24 mouse cellular contexts compared by ENCODE assay signal in genomic region chr14:77886941-77887340, GRCm38 (mm10). TPM values are rescaled to one million over a fixed set of nuclear protein-coding genes. Genes with fewer than 3 reads are reported as not detected.
DNase-seq lines count a peak whose midpoint lies in the region; ATAC-seq and TF ChIP-seq lines count a peak whose summit lies in the region.
"Had no signal": no experiment of that assay in that cellular context is flagged by ENCODE, and none has a peak within 500 bp of the region (broad histone marks: within the 10 kb centered on the region; RNA-seq: fewer than 3 reads in every experiment).

No protein-coding gene starts in this region.

- in situ Hi-C loops in CH12.LX (cut with MboI; ENCODE audit: low pct_ligation_motif_present, low pct_unique_long_range_greater_than_20kb, low sequenced_read_pairs) = no loop called here

- no peak overlapping the region for H3K4me3 ChIP-seq in C2C12 (ENCODE audit: insufficient read depth, poor library complexity, severe bottlenecking)
- no peak overlapping the region for H3K4me3 ChIP-seq in CH12.LX (replicated peaks in 1 of 3; ENCODE audit: low read depth in 2 of 3, low read length in 2 of 3, poor library complexity in 1 of 3)
- no peak overlapping the region for H3K4me3 ChIP-seq in heart, embryonic 10.5 days
- H3K4me3 ChIP-seq: embryonic facial prominence, embryonic 10.5 days; embryonic facial prominence, embryonic 12.5 days; forebrain, embryonic 13.5 days; forebrain, embryonic 15.5 days had no signal

- no peaks in the 10 kb centered on the region for H3K79me3 ChIP-seq in C2C12 (ENCODE audit: low read depth)

- TF ChIP-seq RAD21 in CH12.LX (IDR thresholded peaks at IDR 0.05; ENCODE audit: low read depth, low read length) = no peak

- H3ac ChIP-seq in C2C12 (ENCODE audit: control insufficient read depth, insufficient read length, low read depth) = no peak overlapping the region

- H3K27me3 ChIP-seq in C2C12 (ENCODE audit: control insufficient read depth, insufficient read depth, insufficient read length) (no peaks in the 10 kb centered on the region), CH12.LX (replicated peaks) (no peaks in the 10 kb centered on the region)
- no peaks in the 10 kb centered on the region for H3K27me3 ChIP-seq in heart, embryonic 10.5 days (ENCODE audit: insufficient read depth, poor library complexity, severe bottlenecking)
- H3K27me3 ChIP-seq: embryonic facial prominence, embryonic 12.5 days; forebrain, embryonic 13.5 days; forebrain, embryonic 15.5 days had no signal

- H3K27ac ChIP-seq in CH12.LX (ENCODE audit: insufficient read depth, low read depth) = no peak overlapping the region
- H3K27ac ChIP-seq in heart, embryonic 10.5 days = no peak overlapping the region
- H3K27ac ChIP-seq: embryonic facial prominence, embryonic 10.5 days; embryonic facial prominence, embryonic 12.5 days; forebrain, embryonic 13.5 days; forebrain, embryonic 15.5 days had no signal

- H3K9ac ChIP-seq in CH12.LX (ENCODE audit: insufficient read depth, low read depth) = no peak overlapping the region
- H3K9ac ChIP-seq: embryonic facial prominence, embryonic 12.5 days; forebrain, embryonic 13.5 days; forebrain, embryonic 15.5 days; forebrain, postnatal 0 days had no signal

- H3K79me2 ChIP-seq in C2C12 (ENCODE audit: control insufficient read depth, insufficient read depth) = no peaks in the 10 kb centered on the region
- H3K79me2 ChIP-seq in CH12.LX (replicated peaks; ENCODE audit: control insufficient read depth, extremely low read depth, insufficient read depth, poor library complexity, severe bottlenecking) = no peaks in the 10 kb centered on the region

- no peak overlapping the region for H3K4me2 ChIP-seq in CH12.LX (ENCODE audit: insufficient read depth, low read depth, poor library complexity, severe bottlenecking)
- H3K4me2 ChIP-seq: embryonic facial prominence, embryonic 12.5 days; forebrain, embryonic 13.5 days; forebrain, embryonic 15.5 days had no signal

- H3K9me3 ChIP-seq in CH12.LX (replicated peaks; ENCODE audit: low read length) = peaks cover 2% of the 10 kb centered on the region
- no peaks in the 10 kb centered on the region for H3K9me3 ChIP-seq in heart, embryonic 10.5 days
- H3K9me3 ChIP-seq: embryonic facial prominence, embryonic 10.5 days; embryonic facial prominence, embryonic 12.5 days; forebrain, embryonic 15.5 days had no signal

- H3K36me3 ChIP-seq in C2C12 (ENCODE audit: control insufficient read depth, insufficient read depth) (no peaks in the 10 kb centered on the region), CH12.LX (replicated peaks in 1 of 2; ENCODE audit: control insufficient read depth in 1 of 2, insufficient read depth in 1 of 2, low read length in 1 of 2) (no peaks in the 10 kb centered on the region)
- no peaks in the 10 kb centered on the region for H3K36me3 ChIP-seq in heart, embryonic 10.5 days
- H3K36me3 ChIP-seq: embryonic facial prominence, embryonic 10.5 days; embryonic facial prominence, embryonic 12.5 days; forebrain, embryonic 15.5 days had no signal

- H3K4me1 ChIP-seq in CH12.LX (ENCODE audit: control insufficient read depth in 1 of 2, insufficient read depth in 2 of 2) = peaks cover 0 to 4% of the 10 kb centered on the region in 2 experiments; a peak in 2 of 4 replicates
- H3K4me1 ChIP-seq in heart, embryonic 10.5 days = no peaks in the 10 kb centered on the region
- H3K4me1 ChIP-seq: embryonic facial prominence, embryonic 10.5 days; embryonic facial prominence, embryonic 12.5 days had no signal

- 79% methylated on average over 4 of the region's 4 CpGs for WGBS in heart, embryonic 10.5 days

- TF ChIP-seq POLR2A in CH12.LX (IDR thresholded peaks at IDR 0.05; ENCODE audit: low read depth, low read length) = no peak

- TF ChIP-seq EP300 in CH12.LX (IDR thresholded peaks at IDR 0.05; ENCODE audit: low read length) = no peak

- dilution Hi-C loops in CH12.LX (cut with MboI; ENCODE audit: extremely low pct_ligation_motif_present, extremely low pct_unique_long_range_greater_than_20kb, low sequenced_read_pairs) = no loop called here

- no peak for TF ChIP-seq CTCF in C2C12 (IDR thresholded peaks at IDR 0.05; ENCODE audit: control insufficient read depth, insufficient read depth, insufficient read length)
- no peak for TF ChIP-seq CTCF in CH12.LX (conservative IDR thresholded peaks at IDR 0.05 in 1 of 2, IDR thresholded peaks at IDR 0.05 in 1 of 2; ENCODE audit: low read depth in 2 of 2, low read length in 2 of 2)

- no peak for DNase-seq in CH12.LX (ENCODE audit: extremely low read depth)
- no peak for DNase-seq in kidney, postnatal 25 days
- no peak for DNase-seq in adrenal gland, adult 18-20 months (ENCODE audit: low spot score in 2 of 2)
- no peak for DNase-seq in spleen, adult 18-20 months
- no peak for DNase-seq in heart, embryonic 10.5 days (ENCODE audit: low spot score)
- DNase-seq: adrenal gland, adult 8-10 months; adrenal gland, postnatal 14 days; adrenal gland, postnatal 36 days; cerebellum, adult 11-12 months; cerebellum, adult 2 months; cerebellum, adult 9-10 months; cerebellum, postnatal 10 days; cerebellum, postnatal 25 days had no signal

- ATAC-seq in granulocyte monocyte progenitor cell, adult 5-6 weeks (replicated peaks; ENCODE audit: poor library complexity, severe bottlenecking) = peak; percentile 53
- peak; percentile 76 for ATAC-seq in monocyte, adult 5-6 weeks (replicated peaks; ENCODE audit: insufficient number of reproducible peaks, low FRiP score, low TSS enrichment, poor library complexity, severe bottlenecking)
- ATAC-seq: CD4-positive, CD25-positive, alpha-beta regulatory T cell, adult 4 months; forebrain, embryonic 13.5 days; forebrain, embryonic 15.5 days; forebrain, postnatal 0 days had no signal

TF ChIP-seq in C2C12, 6 proteins besides CTCF, POLR2A, EP300 and RAD21:
- TF ChIP-seq MYOD1 (IDR thresholded peaks at IDR 0.05; ENCODE audit: control insufficient read depth, insufficient read length, low read depth) (peak; percentile 3), USF1 (IDR thresholded peaks at IDR 0.05; ENCODE audit: low read depth) (no peak), MAX (IDR thresholded peaks at IDR 0.05) (peak; percentile 21)

TF ChIP-seq in CH12.LX, 34 proteins besides CTCF, POLR2A, EP300 and RAD21:
- TF ChIP-seq IRF4 (IDR thresholded peaks at IDR 0.05; ENCODE audit: low read depth, low read length) (no peak), BHLHE40 (IDR thresholded peaks at IDR 0.05; ENCODE audit: low read depth, low read length) (peak; percentile 39; the same call in 1 of the 2 replicates), MYC (IDR thresholded peaks at IDR 0.05; ENCODE audit: low read depth, low read length) (no peak), MAFK (IDR thresholded peaks at IDR 0.05; ENCODE audit: insufficient replicate concordance, low read length) (no peak)

RNA-seq across cellular contexts. Expression of gene Dnajc15, which starts 12.0 kb away (rescaled TPM):
- polyA plus RNA-seq in C2C12 (2012; fragmentation: generic; extraction: Trizol) = 50.1 TPM
- total RNA-seq in CH12.LX (2012; rRNA removed) = 39.5 and 47.0 TPM in 2 replicates
- total RNA-seq in CH12.LX (2014; rRNA removed) = 41.7 and 48.6 TPM in 2 replicates
- polyA plus RNA-seq in CH12.LX (2012; ENCODE audit: insufficient read length, low read depth) = 56.8 and 59.0 TPM in 2 replicates
- total RNA-seq in granulocyte monocyte progenitor cell, adult 5-6 weeks (2014; fragmentation: Nextera tagmentation) = 49.6 and 64.2 TPM in 2 replicates
- 64.1 and 102 TPM in 2 replicates for total RNA-seq in granulocyte monocyte progenitor cell, adult 5-6 weeks (2017)
- 59.9 to 90.4 TPM (median 77.1 TPM) in 3 replicates for total RNA-seq in monocyte, adult 5-6 weeks (2017)
- total RNA-seq in adrenal gland, adult 18-20 months (2021) = 100 to 1,000 TPM; 345 to 346 TPM
- polyA plus RNA-seq in heart, embryonic 10.5 days (2016; fragmentation: Nextera tagmentation; extraction: Ambion mirVana) = 123 and 138 TPM in 2 replicates
- total RNA-seq: MEL had no signal

RNA-seq across cellular contexts. Expression of gene Epsti1, which starts 17.1 kb away (rescaled TPM):
- polyA plus RNA-seq in C2C12 (2012; fragmentation: generic; extraction: Trizol) = 0.11 TPM
- total RNA-seq in CH12.LX (2012; rRNA removed) = 0.38 and 0.59 TPM in 2 replicates
- total RNA-seq in CH12.LX (2014; rRNA removed) = 2.2 and 3.0 TPM in 2 replicates
- polyA plus RNA-seq in CH12.LX (2012; ENCODE audit: insufficient read length, low read depth) = 2.2 and 2.3 TPM in 2 replicates
- total RNA-seq in granulocyte monocyte progenitor cell, adult 5-6 weeks (2014; fragmentation: Nextera tagmentation) = 6.5 and 9.5 TPM in 2 replicates
- 19.0 and 26.5 TPM in 2 replicates for total RNA-seq in granulocyte monocyte progenitor cell, adult 5-6 weeks (2017)
- 346 to 503 TPM (median 357 TPM) in 3 replicates for total RNA-seq in monocyte, adult 5-6 weeks (2017)
- total RNA-seq in adrenal gland, adult 18-20 months (2021) = 1 to 10 TPM; 2.2 to 2.5 TPM
- 0.12 and 0.14 TPM in 2 replicates for polyA plus RNA-seq in heart, embryonic 10.5 days (2016; fragmentation: Nextera tagmentation; extraction: Ambion mirVana)
- total RNA-seq: ES-E14, MEL had no signal

Comparison
In these comparisons a context has a peak if more than half of its experiments do, and no peak if none do; other contexts are left out.
1. RNA of gene Epsti1, which starts 17.1 kb away (total RNA-seq): 346 to 503 TPM in monocyte, adult 5-6 weeks; 6.5 to 26.5 TPM in granulocyte monocyte progenitor cell, adult 5-6 weeks, 2.2 to 2.5 TPM in adrenal gland, adult 18-20 months and 0.38 to 3.0 TPM in CH12.LX; every median in the first group is over 10 times any median in the second.